Mouse (Mus musculus): Measurements from ENCODE around the gene Slc12a9. TPM values are rescaled to one million over a fixed set of nuclear protein-coding genes. Genes with fewer than 3 reads are reported as not detected.
A peak's percentile ranks its signal among the peaks of the same experiment; 100 is the strongest.

Gene Slc12a9
- polyA plus RNA-seq, 1 experiment from 2014 or later: 27.3 TPM

- Histone ChIP-seq H3K9ac (ENCODE audit: low read depth, low read length) (no peak overlapping the region), H3K4me3 (ENCODE audit: low read depth, low read length) (no peak overlapping the region), H3K4me1 (ENCODE audit: control insufficient read depth, insufficient read depth, low read length) (no peaks in the 10 kb centered on the region), H3K36me3 (ENCODE audit: control insufficient read depth, insufficient read depth, low read length) (no peaks in the 10 kb centered on the region), H3K27me3 (ENCODE audit: control insufficient read depth, insufficient read depth, low read depth, low read length) (no peaks in the 10 kb centered on the region), H3K9me3 (replicated peaks; ENCODE audit: control insufficient read depth, low read length, poor library complexity, severe bottlenecking) (no peaks in the 10 kb centered on the region), H3K27ac (ENCODE audit: low read length) (no peak overlapping the region), H3K4me2 (ENCODE audit: low read length) (no peak overlapping the region)
- WGBS: 96% methylated on average over 10 of the region's 11 CpGs
- ATAC-seq: no peak
Observed at GRCm38 (mm10) chr5:137369665-137370064, 36.3 kb upstream of the Slc12a9 start.

GRCm38 (mm10) chr5:137358382-137358781 lies 25.0 kb upstream of the Slc12a9 start:
- no peaks in the 10 kb centered on the region for H3K36me3 ChIP-seq (ENCODE audit: control insufficient read depth, insufficient read depth, low read length)
- H3K27me3 ChIP-seq (ENCODE audit: control insufficient read depth, insufficient read depth, low read depth, low read length): no peaks in the 10 kb centered on the region
- no peaks in the 10 kb centered on the region for H3K9me3 ChIP-seq (replicated peaks; ENCODE audit: control insufficient read depth, low read length, poor library complexity, severe bottlenecking)
- H3K4me1 ChIP-seq (ENCODE audit: control insufficient read depth, insufficient read depth, low read length): no peaks in the 10 kb centered on the region
- H3K9ac ChIP-seq (ENCODE audit: low read depth, low read length): no peak overlapping the region
- no peak overlapping the region for H3K4me3 ChIP-seq (ENCODE audit: low read depth, low read length)
- no peak overlapping the region for H3K4me2 ChIP-seq (ENCODE audit: low read length)
- ATAC-seq: no peak
- no peak overlapping the region for H3K27ac ChIP-seq (ENCODE audit: low read length)
- WGBS: 45% methylated on average over 7 of the region's 7 CpGs

DNA sequence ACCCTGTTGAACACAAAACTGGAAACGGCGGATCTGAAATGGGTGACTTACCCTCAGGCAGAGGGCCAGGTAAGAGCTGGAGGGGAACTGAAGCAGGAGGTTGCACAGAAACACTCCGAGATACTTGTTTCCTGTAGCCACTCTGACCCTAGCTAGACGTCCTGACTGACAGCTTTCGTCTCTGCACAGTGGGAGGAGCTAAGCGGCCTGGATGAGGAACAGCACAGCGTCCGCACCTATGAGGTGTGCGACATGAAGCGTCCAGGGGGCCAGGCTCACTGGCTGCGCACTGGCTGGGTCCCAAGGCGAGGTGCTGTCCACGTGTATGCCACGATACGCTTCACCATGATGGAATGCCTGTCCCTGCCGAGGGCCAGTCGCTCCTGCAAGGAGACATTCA lies 20.7 kb upstream of the Slc12a9 start:
- Histone ChIP-seq H3K4me1 (ENCODE audit: control insufficient read depth, insufficient read depth, low read length) (peaks cover 18% of the 10 kb centered on the region), H3K36me3 (ENCODE audit: control insufficient read depth, insufficient read depth, low read length) (no peaks in the 10 kb centered on the region)
- ATAC-seq: no peak

GRCm38 (mm10) chr5:137352011-137352975 lies 18.9 kb upstream of the Slc12a9 start:
- no peak overlapping the region for H3K27ac ChIP-seq (ENCODE audit: low read length)

More for the DNA sequence above, 20.7 kb upstream of the Slc12a9 start:
- Histone ChIP-seq H3K27ac (ENCODE audit: low read length) (no peak overlapping the region), H3K4me2 (ENCODE audit: low read length) (no peak overlapping the region), H3K4me3 (ENCODE audit: low read depth, low read length) (no peak overlapping the region), H3K9ac (ENCODE audit: low read depth, low read length) (no peak overlapping the region), H3K9me3 (replicated peaks; ENCODE audit: control insufficient read depth, low read length, poor library complexity, severe bottlenecking) (no peaks in the 10 kb centered on the region), H3K27me3 (ENCODE audit: control insufficient read depth, insufficient read depth, low read depth, low read length) (peaks cover 10% of the 10 kb centered on the region)
- 90% methylated on average over 17 of the region's 17 CpGs for WGBS

GRCm38 (mm10) chr5:137351394-137351793 lies 18.0 kb upstream of the Slc12a9 start:
- no peak overlapping the region; the same call in 1 of the 2 replicates for H3K9ac ChIP-seq (ENCODE audit: low read depth, low read length)
- no peaks in the 10 kb centered on the region for H3K36me3 ChIP-seq (ENCODE audit: control insufficient read depth, insufficient read depth, low read length)
- no peak for ATAC-seq
- H3K4me2 ChIP-seq (ENCODE audit: low read length): peak overlapping the region; percentile 96
- 12% methylated on average over 4 of the region's 4 CpGs for WGBS
- H3K27ac ChIP-seq (ENCODE audit: low read length): no peak overlapping the region
- H3K9me3 ChIP-seq (replicated peaks; ENCODE audit: control insufficient read depth, low read length, poor library complexity, severe bottlenecking): no peaks in the 10 kb centered on the region
- H3K4me3 ChIP-seq (ENCODE audit: low read depth, low read length): peak overlapping the region; percentile 65
- peaks cover 12% of the 10 kb centered on the region for H3K27me3 ChIP-seq (ENCODE audit: control insufficient read depth, insufficient read depth, low read depth, low read length)
- peaks cover 28% of the 10 kb centered on the region for H3K4me1 ChIP-seq (ENCODE audit: control insufficient read depth, insufficient read depth, low read length)

More at GRCm38 (mm10) chr5:137352011-137352975, 18.9 kb upstream of the Slc12a9 start:
- Histone ChIP-seq H3K36me3 (ENCODE audit: control insufficient read depth, insufficient read depth, low read length) (no peaks in the 10 kb centered on the region), H3K4me3 (ENCODE audit: low read depth, low read length) (peak overlapping the region; percentile 65), H3K9ac (ENCODE audit: low read depth, low read length) (peak overlapping the region; percentile 30; the same call in 1 of the 2 replicates), H3K4me1 (ENCODE audit: control insufficient read depth, insufficient read depth, low read length) (peaks cover 28% of the 10 kb centered on the region), H3K27me3 (ENCODE audit: control insufficient read depth, insufficient read depth, low read depth, low read length) (peaks cover 12% of the 10 kb centered on the region), H3K9me3 (replicated peaks; ENCODE audit: control insufficient read depth, low read length, poor library complexity, severe bottlenecking) (no peaks in the 10 kb centered on the region), H3K4me2 (ENCODE audit: low read length) (peak overlapping the region; percentile 96)
- WGBS: 25% methylated on average over 16 of the region's 16 CpGs
- ATAC-seq: no peak

DNA sequence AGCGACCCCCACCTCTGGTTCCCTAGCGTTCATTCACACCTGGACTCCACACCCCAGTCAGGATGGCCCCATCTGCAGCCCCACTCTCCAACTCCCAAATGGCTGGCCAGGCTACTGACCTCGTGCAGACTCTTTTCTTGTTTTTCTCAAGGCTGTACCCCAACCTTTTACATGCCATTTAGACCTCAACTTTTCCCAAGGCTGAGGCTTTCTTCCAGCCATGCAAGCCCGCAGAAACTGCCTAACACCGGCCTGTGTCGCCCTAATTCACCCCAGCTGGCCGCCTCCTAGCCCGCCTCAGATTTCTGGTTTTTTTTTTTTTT lies 17.6 kb upstream of the Slc12a9 start:
- WGBS: 4% methylated on average over 8 of the region's 8 CpGs
- Histone ChIP-seq H3K9me3 (replicated peaks; ENCODE audit: control insufficient read depth, low read length, poor library complexity, severe bottlenecking) (no peaks in the 10 kb centered on the region), H3K36me3 (ENCODE audit: control insufficient read depth, insufficient read depth, low read length) (no peaks in the 10 kb centered on the region), H3K9ac (ENCODE audit: low read depth, low read length) (peak overlapping the region; percentile 21; the same call in 1 of the 2 replicates), H3K4me2 (ENCODE audit: low read length) (peak overlapping the region; percentile 96), H3K27me3 (ENCODE audit: control insufficient read depth, insufficient read depth, low read depth, low read length) (peaks cover 12% of the 10 kb centered on the region), H3K27ac (ENCODE audit: low read length) (no peak overlapping the region), H3K4me1 (ENCODE audit: control insufficient read depth, insufficient read depth, low read length) (peaks cover 28% of the 10 kb centered on the region), H3K4me3 (ENCODE audit: low read depth, low read length) (peak overlapping the region; percentile 65)
- ATAC-seq: no peak

DNA sequence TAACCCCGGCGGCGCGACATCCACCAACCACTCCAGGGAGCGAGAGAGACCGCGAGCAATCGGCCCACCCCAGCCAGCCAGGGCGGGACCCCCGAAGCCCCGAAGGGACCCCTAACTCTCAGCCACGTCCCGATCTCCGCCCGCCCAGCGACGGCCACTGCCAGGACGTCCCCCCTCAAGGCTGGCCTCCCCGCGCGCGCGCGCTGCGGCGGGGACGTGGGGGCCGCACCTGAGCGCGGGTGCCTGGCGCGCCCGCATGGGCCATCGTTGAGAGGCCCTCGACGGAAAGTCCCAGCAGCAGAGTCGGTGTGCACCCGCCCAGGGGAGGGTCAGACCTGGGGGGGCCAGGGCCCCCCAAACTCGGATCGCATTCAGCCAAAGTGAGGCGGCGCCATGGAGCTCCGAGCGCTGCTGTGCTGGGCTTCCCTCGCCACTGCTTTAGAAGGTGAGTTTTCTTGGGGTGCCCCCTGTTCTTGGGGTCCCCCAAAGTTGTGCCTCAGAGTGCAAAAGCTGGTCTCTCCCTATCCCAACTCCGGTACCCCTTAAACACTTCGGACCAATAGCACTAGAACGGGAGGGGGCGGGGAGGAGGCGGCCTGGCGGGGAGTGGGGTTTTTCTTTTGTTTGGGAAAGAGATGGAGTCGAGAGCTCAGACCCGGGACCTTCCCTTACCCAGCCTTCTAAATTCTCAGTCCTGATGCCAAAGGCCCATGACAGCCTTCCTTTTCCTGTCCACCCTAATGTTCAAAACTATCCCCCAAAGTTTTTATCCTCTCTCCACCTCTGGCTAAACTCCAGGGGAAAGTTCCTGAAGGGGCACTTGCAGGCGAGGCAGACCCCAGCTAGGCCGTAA lies 17.0 kb upstream of the Slc12a9 start:
- H3K4me2 ChIP-seq (ENCODE audit: low read length): peak overlapping the region; percentile 96
- H3K4me3 ChIP-seq (ENCODE audit: low read depth, low read length): peak overlapping the region; percentile 65
- H3K4me1 ChIP-seq (ENCODE audit: control insufficient read depth, insufficient read depth, low read length): peaks cover 28% of the 10 kb centered on the region
- WGBS: under 1% methylated on average over 55 of the region's 55 CpGs
- no peaks in the 10 kb centered on the region for H3K9me3 ChIP-seq (replicated peaks; ENCODE audit: control insufficient read depth, low read length, poor library complexity, severe bottlenecking)
- peak overlapping the region; percentile 76 for H3K9ac ChIP-seq (ENCODE audit: low read depth, low read length)
- no peaks in the 10 kb centered on the region for H3K36me3 ChIP-seq (ENCODE audit: control insufficient read depth, insufficient read depth, low read length)
- peaks cover 12% of the 10 kb centered on the region for H3K27me3 ChIP-seq (ENCODE audit: control insufficient read depth, insufficient read depth, low read depth, low read length)
- peak overlapping the region; percentile 64 for H3K27ac ChIP-seq (ENCODE audit: low read length)
- ATAC-seq: peak; percentile 61

GRCm38 (mm10) chr5:137349384-137350204 lies 16.2 kb upstream of the Slc12a9 start, which contains the start of gene Ephb4:
Gene Ephb4 (plus strand): TSS chr5:137350109.
- ATAC-seq: peak; percentile 86
- H3K9ac ChIP-seq (ENCODE audit: low read depth, low read length): peak within 1 kb of the TSS; percentile 76
- H3K27me3 ChIP-seq (ENCODE audit: control insufficient read depth, insufficient read depth, low read depth, low read length): peaks cover 12% of the 10 kb centered on the region
- peaks cover 28% of the 10 kb centered on the region for H3K4me1 ChIP-seq (ENCODE audit: control insufficient read depth, insufficient read depth, low read length)
- H3K4me3 ChIP-seq (ENCODE audit: low read depth, low read length): peak within 1 kb of the TSS; percentile 65
- no peaks in the 10 kb centered on the region for H3K36me3 ChIP-seq (ENCODE audit: control insufficient read depth, insufficient read depth, low read length)
- H3K9me3 ChIP-seq (replicated peaks; ENCODE audit: control insufficient read depth, low read length, poor library complexity, severe bottlenecking): no peaks in the 10 kb centered on the region
- H3K27ac ChIP-seq (ENCODE audit: low read length): peak within 1 kb of the TSS; percentile 64
- 2% methylated on average over 30 of the region's 32 CpGs for WGBS
- H3K4me2 ChIP-seq (ENCODE audit: low read length): peak within 1 kb of the TSS; percentile 96

All from midbrain, embryonic 16.5 days (tissue).